Mouse (Mus musculus) heart, postnatal 0 days (tissue): ENCODE results near the gene Fmc1.

Source experiments
- CTCF ChIP-seq: IDR thresholded peaks from 2 replicates; pipeline ENCODE4 v1.5.1; 2016; ENCODE audit warnings: antibody characterized with exemption, control low read depth, low read depth
- EP300 ChIP-seq: IDR thresholded peaks from 2 replicates; pipeline ENCODE4 v1.6.1; 2016; ENCODE audit warnings: antibody characterized with exemption, low read depth

DNA sequence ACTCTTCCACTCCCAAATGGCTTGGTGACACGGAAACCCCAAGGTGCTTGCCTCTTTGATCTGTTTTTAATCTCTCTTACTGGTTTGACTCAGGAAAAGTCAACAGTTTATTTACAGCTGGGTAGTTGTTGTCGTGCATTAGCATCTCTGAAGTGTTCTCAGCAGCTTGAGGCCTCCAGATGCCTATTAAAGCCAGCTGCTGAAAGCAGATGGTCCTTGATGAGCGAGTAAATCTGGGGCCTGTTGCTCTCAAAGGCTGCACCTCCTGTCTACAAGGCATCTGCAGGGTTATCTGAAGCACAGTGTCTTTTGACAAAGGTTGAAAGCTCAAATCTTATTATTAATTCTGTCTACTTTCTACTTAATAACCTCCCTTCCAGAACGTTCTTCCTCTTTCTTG, 37.7 kb upstream of the Fmc1 start:
- TF ChIP-seq EP300 (no peak), CTCF (no peak)
